Mouse (Mus musculus) liver, embryonic 16.5 days (tissue): ENCODE results near the gene Gm26920. TPM values are rescaled to one million over a fixed set of nuclear protein-coding genes. Genes with fewer than 3 reads are reported as not detected.

Source experiments
- ATAC-seq: fragments of 200-750 bp; cut with Nextera tagmentation; 2 replicates; pipeline ENCODE4 v1.8.0; 2017; ENCODE audit warnings: low read depth, mild to moderate bottlenecking, moderate number of reproducible peaks, moderate library complexity
- H3K27ac ChIP-seq: fragments of 300-500 bp; sonication (generic); 2 replicates; pipeline ENCODE4 v1.5.1; 2014; ENCODE audit warnings: mild to moderate bottlenecking, low read length
- H3K27me3 ChIP-seq: fragments of 300-500 bp; sonication (generic); 2 replicates; pipeline ENCODE4 v1.6.1; 2014; ENCODE audit warnings: low read depth, low read length, mixed read lengths; ENCODE audit not compliant: control insufficient read depth, insufficient read depth
- H3K36me3 ChIP-seq: fragments of 300-500 bp; sonication (generic); 2 replicates; pipeline ENCODE4 v1.6.1; 2014; ENCODE audit warnings: mild to moderate bottlenecking; ENCODE audit not compliant: control insufficient read depth, insufficient read depth
- H3K4me1 ChIP-seq: fragments of 300-500 bp; sonication (generic); 2 replicates; pipeline ENCODE4 v1.6.1; 2014; ENCODE audit warnings: low read depth, low read length, mixed read lengths; ENCODE audit not compliant: control insufficient read depth
- H3K4me2 ChIP-seq: fragments of 300-500 bp; sonication (generic); 2 replicates; pipeline ENCODE4 v1.6.1; 2014; ENCODE audit warnings: low read depth, low read length, mixed read lengths
- H3K4me3 ChIP-seq: fragments of 300-500 bp; sonication (generic); 2 replicates; pipeline ENCODE4 v1.5.1; 2014; ENCODE audit warnings: low read depth, mild to moderate bottlenecking, low read length
- H3K9ac ChIP-seq: fragments of 300-500 bp; sonication (generic); 2 replicates; pipeline ENCODE4 v1.6.1; 2014; ENCODE audit warnings: low read depth, low read length
- H3K9me3 ChIP-seq: fragments of 300-500 bp; sonication (generic); replicated peaks from 2 replicates; pipeline ENCODE4 v1.6.1; 2016; ENCODE audit warnings: low read length; ENCODE audit not compliant: control insufficient read depth
- WGBS: fragments of 180-500 bp; shearing (Covaris S2); extraction: QIAGEN DNeasy Blood & Tissue Kit; methylation state at CpG from one replicate; pipeline ENCODE4 v1.1.7; 2014; ENCODE audit not compliant: insufficient replicate concordance; 5-methylcytosine and 5-hydroxymethylcytosine counted together
- polyA plus RNA-seq: library from polyadenylated mRNA; unstranded; fragments of >200 nt; fragmentation: Nextera tagmentation; extraction: Ambion mirVana; gene quantifications from 2 replicates; pipeline ENCODE4 v1.2.1, GENCODE M21; 2015

Gm26920 gene
- polyA plus RNA-seq, 1 experiment from 2014 or later: not detected

- peaks cover 13% of the 10 kb centered on the region for H3K4me1 ChIP-seq
- H3K27ac ChIP-seq: no peak overlapping the region
- H3K9me3 ChIP-seq: no peaks in the 10 kb centered on the region; the same call in 1 of the 2 replicates
- peaks cover 18% of the 10 kb centered on the region for H3K36me3 ChIP-seq
- 79% methylated on average over 13 of the region's 13 CpGs for WGBS
- no peak overlapping the region for H3K4me2 ChIP-seq
- no peak overlapping the region for H3K4me3 ChIP-seq
- H3K9ac ChIP-seq: no peak overlapping the region
- H3K27me3 ChIP-seq: no peaks in the 10 kb centered on the region
- ATAC-seq: no peak
Observed at GRCm38 (mm10) chr7:30099297-30099696, 9.1 kb upstream of the Gm26920 start.

- H3K4me3 ChIP-seq: peak overlapping the region; percentile 74
- WGBS: 22% methylated on average over 5 of the region's 5 CpGs
- peak overlapping the region; percentile 32 for H3K9ac ChIP-seq
- H3K4me1 ChIP-seq: peaks cover 23% of the 10 kb centered on the region
- no peak overlapping the region for H3K27ac ChIP-seq
- no peaks in the 10 kb centered on the region for H3K27me3 ChIP-seq
- H3K36me3 ChIP-seq: no peaks in the 10 kb centered on the region
- H3K4me2 ChIP-seq: peak overlapping the region; percentile 76
- no peak for ATAC-seq
- H3K9me3 ChIP-seq: no peaks in the 10 kb centered on the region
Observed at GRCm38 (mm10) chr7:30095551-30096125, 5.4 kb upstream of the Gm26920 start.

- ATAC-seq: peak; percentile 67
Observed at GRCm38 (mm10) chr7:30094646-30095429, 4.6 kb upstream of the Gm26920 start, which contains the start of gene Zfp260. Zfp260 (plus strand) TSS chr7:30094777.

GRCm38 (mm10) chr7:30093918-30094415 lies 3.8 kb upstream of the Gm26920 start:
- Histone ChIP-seq H3K27me3 (no peaks in the 10 kb centered on the region), H3K4me2 (peak overlapping the region; percentile 76), H3K4me3 (peak overlapping the region; percentile 74), H3K9me3 (no peaks in the 10 kb centered on the region), H3K36me3 (no peaks in the 10 kb centered on the region), H3K4me1 (peaks cover 32% of the 10 kb centered on the region), H3K9ac (no peak overlapping the region), H3K27ac (no peak overlapping the region)
- no peak for ATAC-seq
- 70% methylated on average over 6 of the region's 6 CpGs for WGBS

More at GRCm38 (mm10) chr7:30094646-30095429, 4.6 kb upstream of the Gm26920 start, which contains the start of gene Zfp260:
- H3K4me1 ChIP-seq: peaks cover 24% of the 10 kb centered on the region
- H3K4me2 ChIP-seq: peak within 1 kb of the TSS; percentile 76
- peak within 1 kb of the TSS; percentile 81 for H3K27ac ChIP-seq
- under 1% methylated on average over 26 of the region's 26 CpGs for WGBS
- no peaks in the 10 kb centered on the region for H3K9me3 ChIP-seq
- H3K4me3 ChIP-seq: peak within 1 kb of the TSS; percentile 74
- H3K9ac ChIP-seq: peak within 1 kb of the TSS; percentile 74
- H3K36me3 ChIP-seq: no peaks in the 10 kb centered on the region
- H3K27me3 ChIP-seq: no peaks in the 10 kb centered on the region

- no peak for ATAC-seq
- 66% methylated on average over 9 of the region's 9 CpGs for WGBS
- peaks cover 29% of the 10 kb centered on the region for H3K4me1 ChIP-seq
Observed at GRCm38 (mm10) chr7:30092666-30093065, 2.5 kb upstream of the Gm26920 start.

GRCm38 (mm10) chr7:30090970-30091585 lies 868 bp upstream of the Gm26920 start:
- no peaks in the 10 kb centered on the region for H3K27me3 ChIP-seq
- peak overlapping the region; percentile 73 for H3K4me3 ChIP-seq
- 5% methylated on average over 9 of the region's 9 CpGs for WGBS
- peaks cover 26% of the 10 kb centered on the region for H3K4me1 ChIP-seq
- H3K4me2 ChIP-seq: peak overlapping the region; percentile 90
- peak overlapping the region; percentile 54 for H3K9ac ChIP-seq
- ATAC-seq: no peak
- peak overlapping the region; percentile 39; the same call in 1 of the 2 replicates for H3K27ac ChIP-seq
- H3K36me3 ChIP-seq: no peaks in the 10 kb centered on the region
- H3K9me3 ChIP-seq: no peaks in the 10 kb centered on the region

More at GRCm38 (mm10) chr7:30092666-30093065, 2.5 kb upstream of the Gm26920 start:
- H3K4me2 ChIP-seq: no peak overlapping the region
- H3K9ac ChIP-seq: no peak overlapping the region
- no peak overlapping the region for H3K27ac ChIP-seq
- no peaks in the 10 kb centered on the region for H3K27me3 ChIP-seq
- H3K36me3 ChIP-seq: no peaks in the 10 kb centered on the region
- no peaks in the 10 kb centered on the region for H3K9me3 ChIP-seq
- no peak overlapping the region for H3K4me3 ChIP-seq

- Histone ChIP-seq H3K27me3 (no peaks in the 10 kb centered on the region), H3K36me3 (no peaks in the 10 kb centered on the region), H3K27ac (no peak overlapping the region), H3K9me3 (no peaks in the 10 kb centered on the region), H3K9ac (peak overlapping the region; percentile 69), H3K4me2 (peak overlapping the region; percentile 99), H3K4me1 (peaks cover 20% of the 10 kb centered on the region), H3K4me3 (peak overlapping the region; percentile 73)
- ATAC-seq: no peak
- WGBS: 16% methylated on average over 6 of the region's 6 CpGs
Observed at GRCm38 (mm10) chr7:30089405-30089804, 805 bp downstream of the Gm26920 start.

- H3K4me3 ChIP-seq: no peak overlapping the region
- no peak overlapping the region for H3K27ac ChIP-seq
- 66% methylated on average over 9 of the region's 9 CpGs for WGBS
- peaks cover 15% of the 10 kb centered on the region for H3K4me1 ChIP-seq
- no peaks in the 10 kb centered on the region for H3K27me3 ChIP-seq
- H3K9ac ChIP-seq: no peak overlapping the region
- H3K36me3 ChIP-seq: no peaks in the 10 kb centered on the region
- no peak for ATAC-seq
- no peaks in the 10 kb centered on the region for H3K9me3 ChIP-seq
- no peak overlapping the region for H3K4me2 ChIP-seq
Observed at GRCm38 (mm10) chr7:30086524-30086923, 3.7 kb downstream of the Gm26920 start.
